Mouse (Mus musculus) gastrocnemius, postnatal 14 days (tissue): ENCODE results near the gene Opa3. TPM values are rescaled to one million over a fixed set of nuclear protein-coding genes. Genes with fewer than 3 reads are reported as not detected.

Source experiments
- DNase-seq: peaks from one replicate; pipeline ENCODE4 v3.0.0; 2021; ENCODE audit warnings: mixed read lengths
- intact Hi-C: fragments of 180-260 bp; cut with DNase I; formaldehyde crosslinking; loops from one replicate; pipeline ENCODE4 v1.15.1; 2025; ENCODE audit warnings: low total_unique reads
- microRNA-seq, 2 experiments: library from miRNA; unstranded; fragments of <30 nt; microRNA quantifications; one replicate each; pipeline ENCODE4 v1.2.0; 2021
- total RNA-seq, 2 experiments: library from RNA; stranded (reverse); gene quantifications; 2 replicates each; pipeline ENCODE4 v1.2.3; 2021

Gene Opa3
- total RNA-seq, 2 experiments from 2014 or later: 35.1 to 43.0 TPM

DNA sequence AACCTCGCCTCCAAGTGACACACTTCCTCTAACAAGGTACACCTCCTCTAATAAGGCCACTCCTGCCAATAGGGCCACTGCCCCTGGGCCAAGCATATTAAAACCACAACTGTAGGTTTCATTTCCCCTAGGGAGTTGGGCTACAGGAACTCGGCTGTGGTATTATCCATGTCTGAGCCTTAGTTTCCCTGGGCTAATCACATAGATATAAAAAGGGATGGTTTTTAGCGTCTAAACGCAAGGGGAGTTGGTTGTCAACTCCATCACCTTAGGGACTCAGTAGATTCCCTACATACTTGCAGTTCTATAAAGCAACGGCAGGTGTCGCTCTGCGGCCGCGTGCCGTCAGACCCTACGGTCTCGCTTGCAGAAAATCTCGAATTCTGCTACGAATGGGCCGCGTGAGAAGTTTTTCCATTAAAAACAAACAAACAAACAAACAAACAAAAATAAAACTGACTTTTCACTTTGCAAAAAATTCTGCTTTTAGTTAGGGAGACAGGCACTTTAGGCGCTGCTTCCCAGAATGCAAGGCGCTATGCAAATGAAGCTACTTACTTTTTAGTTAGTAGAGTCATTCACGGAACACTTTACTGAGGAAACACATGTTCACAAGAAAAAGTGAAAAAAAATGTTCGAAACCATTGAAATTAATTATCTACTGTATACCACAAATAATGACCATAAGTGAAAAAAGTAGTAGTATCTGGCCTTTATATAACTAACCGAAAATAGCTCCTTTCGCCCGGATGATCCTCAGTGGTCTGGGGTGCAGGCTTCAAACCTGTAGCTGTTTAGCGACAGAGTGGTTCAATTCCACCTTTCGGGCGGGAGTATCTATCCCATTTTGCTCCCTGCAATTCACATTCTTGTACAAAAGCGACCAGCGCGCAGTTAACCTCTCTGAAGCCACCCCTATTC lies 72.6 kb downstream of the Opa3 start:
- intact Hi-C loops: loop anchor here (2.0 kb wide), 1 partner anchor 42 kb away; no protein-coding TSS in a partner anchor

DNA sequence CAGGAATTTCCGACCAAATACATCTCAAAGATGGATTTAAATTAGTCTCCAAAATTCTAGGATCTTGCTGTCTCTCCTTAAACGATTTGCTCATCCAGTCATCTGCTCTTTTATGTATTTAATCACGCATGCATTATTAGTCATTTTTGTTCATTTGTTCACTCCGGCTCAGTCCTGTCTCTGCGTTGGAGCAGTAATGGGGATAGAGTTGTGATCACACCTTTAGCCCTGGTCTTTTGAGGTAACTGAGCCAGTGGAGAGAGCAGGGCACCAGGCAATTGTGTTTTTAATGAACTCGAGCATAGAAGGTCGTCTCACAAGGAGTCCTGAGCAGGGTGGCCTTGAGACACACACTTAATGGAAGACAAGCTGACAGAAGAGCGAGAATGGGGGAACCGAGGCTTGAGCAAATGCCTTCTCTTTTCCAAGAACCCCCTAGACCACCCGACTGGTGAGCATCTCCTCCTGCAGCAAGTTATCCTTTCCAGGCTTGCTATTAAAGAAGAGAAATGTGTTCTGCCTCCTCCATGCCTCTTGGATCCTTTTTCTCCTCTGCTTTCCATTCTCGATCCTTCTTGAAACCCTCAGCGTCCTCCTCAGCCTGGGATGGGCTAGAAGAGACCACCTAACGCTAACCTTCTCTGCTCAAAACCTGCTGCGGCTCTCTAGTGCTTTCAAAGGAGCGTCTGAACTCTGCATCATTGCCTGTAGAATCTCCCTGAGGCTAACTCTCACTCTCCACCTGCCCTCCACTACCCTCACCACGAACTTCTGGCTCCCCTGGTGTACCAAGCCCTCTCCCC lies 73.5 kb downstream of the Opa3 start:
- DNase-seq: no peak
- intact Hi-C loops: loop anchor here (2.0 kb wide), 1 partner anchor 41 kb away; no protein-coding TSS in a partner anchor

More for the DNA sequence above, 72.6 kb downstream of the Opa3 start:
- DNase-seq: peak; percentile 76

DNA sequence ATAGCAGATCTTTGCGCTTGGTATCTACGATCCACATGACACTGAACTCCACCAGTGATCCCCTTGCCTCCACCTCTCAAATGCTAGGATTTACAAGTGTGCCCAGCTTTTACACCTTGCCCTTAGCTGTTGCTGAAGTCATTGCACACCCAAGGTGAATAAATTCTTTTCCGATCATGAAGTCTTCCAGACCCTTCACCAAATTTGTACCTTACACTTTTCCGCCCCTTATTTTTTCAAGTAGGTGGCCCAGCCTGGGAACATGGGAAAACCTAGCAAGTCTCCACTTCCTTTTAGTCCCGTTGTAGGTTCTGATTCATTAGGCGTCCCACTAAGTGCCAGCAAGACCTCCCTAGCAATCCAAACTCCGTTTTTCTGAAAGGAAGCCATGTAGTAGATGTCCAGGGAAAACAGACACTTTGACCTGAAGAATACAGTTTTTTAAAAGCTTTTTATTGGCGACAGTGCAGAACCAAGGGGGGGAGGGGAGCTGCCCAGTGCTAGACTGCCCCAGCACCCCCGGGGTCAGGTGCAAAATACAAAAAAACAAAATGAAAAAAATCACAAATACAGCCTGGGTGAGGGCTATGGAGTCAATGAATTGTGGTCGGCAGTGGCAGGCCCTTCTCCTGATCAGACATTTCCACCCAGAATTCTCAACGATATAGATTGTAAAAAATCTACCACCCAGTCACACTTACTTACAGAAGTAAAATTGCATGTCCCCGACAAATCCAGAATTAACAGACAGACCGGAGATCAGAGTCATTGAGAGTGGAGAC lies 74.3 kb downstream of the Opa3 start:
- intact Hi-C loops: no loop called here
- no peak for DNase-seq

DNA sequence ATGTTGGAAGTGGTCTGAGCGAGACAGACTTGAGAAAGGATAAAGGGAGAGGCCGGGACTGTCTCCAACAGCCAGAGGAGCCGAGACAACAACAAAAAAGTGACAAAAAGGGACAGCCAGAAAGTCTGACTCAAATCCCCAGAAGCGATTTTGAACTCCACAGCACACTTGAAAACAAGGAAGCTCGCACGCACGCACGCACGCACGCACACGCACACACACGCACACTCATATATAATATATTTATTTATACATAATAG lies 74.8 kb downstream of the Opa3 start:
- no peak for DNase-seq
- intact Hi-C loops: no loop called here

DNA sequence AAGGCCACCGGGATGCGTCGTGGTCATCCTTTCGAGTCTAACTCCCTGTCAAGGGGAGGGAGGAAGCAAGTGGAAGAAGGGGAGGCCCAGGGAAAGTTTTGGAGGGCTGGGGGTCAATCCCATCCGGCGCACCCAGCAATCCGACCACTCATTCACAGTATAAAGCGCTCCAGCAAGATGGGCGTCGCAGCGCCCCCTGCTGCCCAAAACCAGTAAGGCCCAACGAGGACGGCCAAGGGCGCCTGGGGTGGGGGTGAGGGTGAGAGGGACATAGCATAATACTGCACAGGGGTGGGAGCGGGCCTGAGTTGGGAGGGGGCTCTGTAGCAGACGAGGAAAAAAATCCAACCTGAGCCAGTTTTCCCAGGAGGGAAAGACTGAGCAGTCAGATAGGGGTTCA lies 75.6 kb downstream of the Opa3 start:
- peak; percentile 80 for DNase-seq
- intact Hi-C loops: no loop called here

DNA sequence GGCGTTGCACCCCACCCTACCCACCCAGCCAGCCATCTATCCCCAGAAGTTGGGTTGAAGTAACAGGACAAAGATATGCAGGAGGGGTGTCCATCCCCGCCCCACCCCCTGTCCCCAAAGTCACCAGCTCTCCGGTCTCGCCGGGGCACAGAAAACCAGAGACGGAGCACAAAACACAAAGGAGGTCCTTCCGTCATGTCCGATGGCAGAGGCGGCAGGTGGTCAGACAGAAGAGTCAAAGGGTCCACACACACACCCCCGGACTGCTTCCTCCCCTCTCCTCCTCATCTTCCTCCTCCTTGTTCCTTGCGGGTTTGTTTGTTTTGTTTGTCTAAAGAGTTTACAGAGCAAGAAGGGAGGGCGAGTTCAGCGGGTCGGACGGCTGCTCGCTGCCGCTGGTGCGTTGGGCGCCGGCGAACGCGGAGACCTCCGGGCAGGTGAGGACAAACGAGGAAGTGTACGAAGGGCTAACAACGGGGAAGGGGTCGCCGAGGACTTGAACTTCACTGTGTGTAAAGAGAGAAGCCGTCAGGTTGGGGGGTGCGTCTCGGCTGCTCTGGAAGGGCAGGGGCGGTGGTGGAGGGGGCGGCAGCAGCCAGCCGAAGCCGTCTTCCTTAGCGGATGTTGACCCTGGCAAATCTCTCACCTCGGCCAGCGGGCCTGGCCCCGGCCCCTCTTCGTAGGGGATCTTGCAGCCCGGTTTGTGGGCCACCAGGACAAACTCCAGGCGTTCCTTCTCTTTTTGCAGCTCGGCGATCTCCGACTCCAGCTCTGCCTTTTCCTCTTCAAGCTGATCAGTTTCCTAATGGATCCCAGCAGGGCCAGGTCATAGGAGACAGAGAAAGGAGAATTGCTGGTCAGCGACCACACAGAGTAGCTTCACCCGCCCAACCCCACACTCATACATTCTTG lies 76.6 kb downstream of the Opa3 start:
- intact Hi-C loops: no loop called here
- DNase-seq: no peak

GRCm38 (mm10) chr7:19305413-19305735 lies 77.2 kb downstream of the Opa3 start:
- intact Hi-C loops: no loop called here
- DNase-seq: no peak

Small RNAs within 50 kb of the gene (microRNA-seq; reads per million reads assigned to microRNA genes)
- 85.2 to 130 reads per million in 2 experiments for gene Mir330

Other genes with a start within 250 kb of the Opa3 start
- gene Nanos2, start 240.9 kb upstream of the Opa3 start, total RNA-seq: not detected
- gene Mypop, start 237.1 kb upstream of the Opa3 start, total RNA-seq: 1 to 10 TPM; 2.2 to 3.7 TPM
- 10 to 100 TPM; 14.9 to 18.6 TPM for gene Irf2bp1, start 224.3 kb upstream of the Opa3 start, total RNA-seq
- not detected for gene Foxa3, start 204.8 kb upstream of the Opa3 start, total RNA-seq
- gene Sympk, start 204.0 kb upstream of the Opa3 start, total RNA-seq: 10 to 100 TPM; 38.2 to 41.1 TPM
- gene Rsph6a, start 173.6 kb upstream of the Opa3 start, total RNA-seq: not detected
- gene Dmwd, start 152.1 kb upstream of the Opa3 start, total RNA-seq: 10 to 100 TPM; 22.1 to 25.5 TPM
- gene Dmpk, start 144.5 kb upstream of the Opa3 start, total RNA-seq: 100 to 1,000 TPM; 241 to 257 TPM
- 1 to 10 TPM; 3.1 to 3.8 TPM for gene Six5, start 133.7 kb upstream of the Opa3 start, total RNA-seq
- gene Gm4969, start 110.0 kb upstream of the Opa3 start, total RNA-seq: not detected
- gene Fbxo46, start 108.5 kb upstream of the Opa3 start, total RNA-seq: 1 to 10 TPM; 3.2 TPM
- gene Qpctl, start 79.0 kb upstream of the Opa3 start, total RNA-seq: 1 to 10 TPM; 3.1 to 4.2 TPM
- gene Snrpd2, start 78.6 kb upstream of the Opa3 start, total RNA-seq: 10 to 100 TPM; 62.3 to 66.5 TPM
- gene Gipr, start 62.2 kb upstream of the Opa3 start, total RNA-seq: under 1 TPM in 1 of 2 experiments, not detected in 1; 0.09 TPM
- 10 to 100 TPM; 12.1 to 14.2 TPM for gene Eml2, start 51.9 kb upstream of the Opa3 start, total RNA-seq
- gene Gpr4, start 15.8 kb upstream of the Opa3 start, total RNA-seq: 1 to 10 TPM; 2.9 to 4.3 TPM
- gene Vasp, start 43.5 kb downstream of the Opa3 start, total RNA-seq: 10 to 100 TPM; 31.0 to 35.1 TPM
- not detected for gene Ppm1n, start 51.7 kb downstream of the Opa3 start, total RNA-seq
- 100 to 1,000 TPM; 800 to 833 TPM for gene Rtn2, start 54.3 kb downstream of the Opa3 start, total RNA-seq
- under 1 TPM; 0.69 to 0.90 TPM for gene Fosb, start 81.7 kb downstream of the Opa3 start, total RNA-seq
- gene Ercc1, start 116.4 kb downstream of the Opa3 start, total RNA-seq: 10 to 100 TPM; 26.7 to 28.7 TPM
- gene Cd3eap, start 131.1 kb downstream of the Opa3 start, total RNA-seq: 1 to 10 TPM; 7.4 to 8.2 TPM
- gene Ppp1r13l, start 131.4 kb downstream of the Opa3 start, total RNA-seq: 1 to 10 TPM; 1.7 to 2.9 TPM
- gene Ercc2, start 153.7 kb downstream of the Opa3 start, total RNA-seq: 1 to 10 TPM; 6.1 to 7.8 TPM
- gene Klc3, start 175.8 kb downstream of the Opa3 start, total RNA-seq: under 1 TPM in 1 of 2 experiments, not detected in 1; 0.11 TPM
- over 10,000 TPM; 34,344 to 35,305 TPM for gene Ckm, start 176.4 kb downstream of the Opa3 start, total RNA-seq
- 10 to 100 TPM; 12.6 to 14.1 TPM for gene Mark4, start 230.5 kb downstream of the Opa3 start, total RNA-seq
- under 1 TPM; 0.47 to 0.74 TPM for gene Exoc3l2, start 235.0 kb downstream of the Opa3 start, total RNA-seq